Mouse (Mus musculus): ENCODE results near the gene Bend7.

DNA sequence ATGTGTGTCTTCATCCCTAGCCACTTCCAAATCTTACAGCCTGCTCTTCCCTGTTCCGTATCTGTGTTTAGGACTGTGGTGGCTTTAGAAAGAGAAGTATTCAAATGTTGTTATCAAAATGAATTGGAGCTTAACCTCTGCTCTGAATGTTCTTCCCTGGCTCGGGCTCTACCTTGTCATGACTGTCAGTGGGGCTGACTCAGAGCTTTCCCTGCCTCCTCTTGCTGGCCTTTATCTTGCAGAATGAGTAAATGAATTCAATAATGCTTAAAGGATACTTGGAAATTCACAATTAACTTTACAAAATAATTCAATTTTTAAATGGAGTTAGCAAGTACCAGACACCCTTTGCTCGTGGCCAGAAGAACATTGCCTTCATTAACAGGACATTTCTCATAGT is 46.4 kb downstream of the Bend7 start:
- TF ChIP-seq CTCF (IDR thresholded peaks at IDR 0.05; ENCODE audit: low read depth, low read length) (no peak), POLR2A (IDR thresholded peaks at IDR 0.05; ENCODE audit: insufficient read depth, low read length) (no peak)

Data from ES-Bruce4 (cell line).